Mouse (Mus musculus) erythroblast, embryonic 14.5 days (primary cell): Measurements from ENCODE around the gene Amph.

Source experiments
- GATA1 ChIP-seq: IDR thresholded peaks from 2 replicates; pipeline ENCODE4 v1.6.1; 2012; ENCODE audit warnings: low read length, inconsistent platforms, mixed read lengths
- TAL1 ChIP-seq: IDR thresholded peaks from 3 replicates; pipeline ENCODE4 v1.6.1; 2012; ENCODE audit warnings: low read length, inconsistent platforms, mixed read lengths

- TF ChIP-seq TAL1: no peak
- TF ChIP-seq GATA1: no peak
Measured at GRCm38 (mm10) chr13:19137932-19138331, 189.9 kb downstream of the Amph start.
